Mouse (Mus musculus): ENCODE data around the gene Fam129a. TPM values are rescaled to one million over a fixed set of nuclear protein-coding genes. Genes with fewer than 3 reads are reported as not detected.

Fam129a gene
- polyA plus RNA-seq, 1 experiment: 1.7 TPM

GRCm38 (mm10) chr1:151584565-151585216 lies 13.7 kb downstream of the Fam129a start:
- H3ac ChIP-seq (ENCODE audit: control insufficient read depth, insufficient read length, low read depth): no peak overlapping the region
- H3K4me3 ChIP-seq (ENCODE audit: insufficient read depth, poor library complexity, severe bottlenecking): no peak overlapping the region
- H3K36me3 ChIP-seq (ENCODE audit: control insufficient read depth, insufficient read depth): no peaks in the 10 kb centered on the region
- H3K79me2 ChIP-seq (ENCODE audit: control insufficient read depth, insufficient read depth): no peaks in the 10 kb centered on the region
- H3K27me3 ChIP-seq (ENCODE audit: control insufficient read depth, insufficient read depth, insufficient read length): no peaks in the 10 kb centered on the region
- no peaks in the 10 kb centered on the region for H3K79me3 ChIP-seq (ENCODE audit: low read depth)
- TF ChIP-seq MAX (IDR thresholded peaks at IDR 0.05): no peak
- no peak for TF ChIP-seq CTCF (IDR thresholded peaks at IDR 0.05; ENCODE audit: control insufficient read depth, insufficient read depth, insufficient read length)
- TF ChIP-seq FOSL1 (IDR thresholded peaks at IDR 0.05; ENCODE audit: insufficient read depth, low read length, poor library complexity, severe bottlenecking): no peak
- TF ChIP-seq CEBPB (IDR thresholded peaks at IDR 0.05; ENCODE audit: low read depth): no peak
- TF ChIP-seq USF1 (IDR thresholded peaks at IDR 0.05; ENCODE audit: low read depth): no peak
- TF ChIP-seq MYOG (IDR thresholded peaks at IDR 0.05; ENCODE audit: control insufficient read depth, extremely low read depth, insufficient read length): no peak
- TF ChIP-seq MYOD1 (IDR thresholded peaks at IDR 0.05; ENCODE audit: control insufficient read depth, insufficient read length, low read depth): no peak

- Histone ChIP-seq H3ac (ENCODE audit: control insufficient read depth, insufficient read length, low read depth) (no peak overlapping the region), H3K79me2 (ENCODE audit: control insufficient read depth, insufficient read depth) (no peaks in the 10 kb centered on the region), H3K27me3 (ENCODE audit: control insufficient read depth, insufficient read depth, insufficient read length) (no peaks in the 10 kb centered on the region), H3K36me3 (ENCODE audit: control insufficient read depth, insufficient read depth) (no peaks in the 10 kb centered on the region), H3K4me3 (ENCODE audit: insufficient read depth, poor library complexity, severe bottlenecking) (no peak overlapping the region), H3K79me3 (ENCODE audit: low read depth) (no peaks in the 10 kb centered on the region)
- TF ChIP-seq MYOG (IDR thresholded peaks at IDR 0.05; ENCODE audit: control insufficient read depth, extremely low read depth, insufficient read length): no peak
- no peak for TF ChIP-seq MYOD1 (IDR thresholded peaks at IDR 0.05; ENCODE audit: control insufficient read depth, insufficient read length, low read depth)
- TF ChIP-seq FOSL1 (IDR thresholded peaks at IDR 0.05; ENCODE audit: insufficient read depth, low read length, poor library complexity, severe bottlenecking): no peak
- TF ChIP-seq MAX (IDR thresholded peaks at IDR 0.05): no peak
- no peak for TF ChIP-seq USF1 (IDR thresholded peaks at IDR 0.05; ENCODE audit: low read depth)
- no peak for TF ChIP-seq CTCF (IDR thresholded peaks at IDR 0.05; ENCODE audit: control insufficient read depth, insufficient read depth, insufficient read length)
- TF ChIP-seq CEBPB (IDR thresholded peaks at IDR 0.05; ENCODE audit: low read depth): no peak
Measured at GRCm38 (mm10) chr1:151585647-151586046, 14.7 kb downstream of the Fam129a start.

DNA sequence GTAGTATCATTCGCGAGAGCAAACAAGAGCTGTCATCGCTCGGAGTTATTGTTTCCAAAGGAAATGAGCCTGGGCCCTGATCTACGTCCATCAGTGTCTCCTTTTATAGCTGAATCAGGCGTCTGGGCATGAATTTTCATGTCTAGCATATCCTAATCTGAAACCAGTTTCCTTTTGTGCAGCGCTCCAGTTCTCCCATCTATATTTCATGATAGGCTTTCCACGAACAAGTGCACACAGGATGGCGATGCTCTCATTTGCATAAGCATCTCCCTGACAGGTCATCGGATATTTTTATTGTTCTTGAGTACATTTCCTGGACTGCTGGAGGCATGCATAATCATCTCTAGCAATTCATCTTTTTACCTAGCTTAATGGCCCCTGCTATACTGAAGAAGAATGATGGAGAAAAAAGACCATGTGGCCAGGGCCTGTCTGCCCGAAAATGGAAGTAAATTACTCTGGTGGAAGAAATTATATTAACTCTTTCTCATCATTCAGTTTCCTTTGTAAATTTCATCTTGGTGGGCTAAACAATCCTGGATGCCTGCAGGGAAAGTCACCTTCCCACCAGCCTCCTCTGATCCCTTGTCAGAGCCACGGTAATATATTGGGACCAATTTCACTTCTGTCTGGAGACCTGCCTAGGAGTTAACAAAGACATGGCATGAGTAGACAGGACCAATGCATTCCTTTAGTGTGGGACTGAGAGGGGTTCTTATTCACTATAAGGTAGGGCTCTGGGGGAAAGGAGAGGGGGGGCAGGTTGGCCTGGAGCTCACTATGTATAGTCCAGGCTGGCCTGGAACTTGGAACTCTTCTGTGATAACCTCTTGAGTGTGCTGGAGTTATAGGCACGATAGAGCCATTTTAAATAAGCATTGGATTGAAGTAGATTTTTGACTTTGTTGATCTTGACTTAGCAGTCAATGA lies 21.4 kb downstream of the Fam129a start:
- H3K36me3 ChIP-seq (ENCODE audit: control insufficient read depth, insufficient read depth): no peaks in the 10 kb centered on the region
- no peaks in the 10 kb centered on the region for H3K27me3 ChIP-seq (ENCODE audit: control insufficient read depth, insufficient read depth, insufficient read length)

GRCm38 (mm10) chr1:151594906-151595305 lies 23.9 kb downstream of the Fam129a start:
- Histone ChIP-seq H3K36me3 (ENCODE audit: control insufficient read depth, insufficient read depth) (no peaks in the 10 kb centered on the region), H3K4me3 (ENCODE audit: insufficient read depth, poor library complexity, severe bottlenecking) (no peak overlapping the region)

More for the DNA sequence above, 21.4 kb downstream of the Fam129a start:
- TF ChIP-seq MAX (IDR thresholded peaks at IDR 0.05) (no peak), MYOG (IDR thresholded peaks at IDR 0.05; ENCODE audit: control insufficient read depth, extremely low read depth, insufficient read length) (no peak), MYOD1 (IDR thresholded peaks at IDR 0.05; ENCODE audit: control insufficient read depth, insufficient read length, low read depth) (no peak), CTCF (IDR thresholded peaks at IDR 0.05; ENCODE audit: control insufficient read depth, insufficient read depth, insufficient read length) (no peak), USF1 (IDR thresholded peaks at IDR 0.05; ENCODE audit: low read depth) (no peak)
- Histone ChIP-seq H3K79me3 (ENCODE audit: low read depth) (no peaks in the 10 kb centered on the region), H3ac (ENCODE audit: control insufficient read depth, insufficient read length, low read depth) (no peak overlapping the region), H3K79me2 (ENCODE audit: control insufficient read depth, insufficient read depth) (no peaks in the 10 kb centered on the region), H3K4me3 (ENCODE audit: insufficient read depth, poor library complexity, severe bottlenecking) (no peak overlapping the region)

GRCm38 (mm10) chr1:151595600-151596299 lies 24.8 kb downstream of the Fam129a start:
- H3K27me3 ChIP-seq (ENCODE audit: control insufficient read depth, insufficient read depth, insufficient read length): no peaks in the 10 kb centered on the region
- no peaks in the 10 kb centered on the region for H3K79me3 ChIP-seq (ENCODE audit: low read depth)
- no peak overlapping the region for H3ac ChIP-seq (ENCODE audit: control insufficient read depth, insufficient read length, low read depth)
- H3K4me3 ChIP-seq (ENCODE audit: insufficient read depth, poor library complexity, severe bottlenecking): no peak overlapping the region
- TF ChIP-seq MAX (IDR thresholded peaks at IDR 0.05) (no peak), USF1 (IDR thresholded peaks at IDR 0.05; ENCODE audit: low read depth) (no peak), CEBPB (IDR thresholded peaks at IDR 0.05; ENCODE audit: low read depth) (no peak), FOSL1 (IDR thresholded peaks at IDR 0.05; ENCODE audit: insufficient read depth, low read length, poor library complexity, severe bottlenecking) (no peak), CTCF (IDR thresholded peaks at IDR 0.05; ENCODE audit: control insufficient read depth, insufficient read depth, insufficient read length) (no peak)
- H3K36me3 ChIP-seq (ENCODE audit: control insufficient read depth, insufficient read depth): no peaks in the 10 kb centered on the region
- H3K79me2 ChIP-seq (ENCODE audit: control insufficient read depth, insufficient read depth): no peaks in the 10 kb centered on the region

More at GRCm38 (mm10) chr1:151594906-151595305, 23.9 kb downstream of the Fam129a start:
- H3ac ChIP-seq (ENCODE audit: control insufficient read depth, insufficient read length, low read depth): no peak overlapping the region
- no peaks in the 10 kb centered on the region for H3K79me3 ChIP-seq (ENCODE audit: low read depth)
- H3K27me3 ChIP-seq (ENCODE audit: control insufficient read depth, insufficient read depth, insufficient read length): no peaks in the 10 kb centered on the region
- no peak for TF ChIP-seq CTCF (IDR thresholded peaks at IDR 0.05; ENCODE audit: control insufficient read depth, insufficient read depth, insufficient read length)
- no peak for TF ChIP-seq MYOD1 (IDR thresholded peaks at IDR 0.05; ENCODE audit: control insufficient read depth, insufficient read length, low read depth)
- no peak for TF ChIP-seq MAX (IDR thresholded peaks at IDR 0.05)
- TF ChIP-seq MYOG (IDR thresholded peaks at IDR 0.05; ENCODE audit: control insufficient read depth, extremely low read depth, insufficient read length): no peak
- no peak for TF ChIP-seq CEBPB (IDR thresholded peaks at IDR 0.05; ENCODE audit: low read depth)
- no peak for TF ChIP-seq USF1 (IDR thresholded peaks at IDR 0.05; ENCODE audit: low read depth)
- TF ChIP-seq FOSL1 (IDR thresholded peaks at IDR 0.05; ENCODE audit: insufficient read depth, low read length, poor library complexity, severe bottlenecking): no peak
- no peaks in the 10 kb centered on the region for H3K79me2 ChIP-seq (ENCODE audit: control insufficient read depth, insufficient read depth)

All from C2C12 (cell line).